Mouse (Mus musculus): ENCODE data around the gene Slc39a11. TPM values are rescaled to one million over a fixed set of nuclear protein-coding genes. Genes with fewer than 3 reads are reported as not detected.

Gene Slc39a11
- polyA plus RNA-seq, 1 experiment from 2014 or later = 20.4 TPM

GRCm38 (mm10) chr11:113253169-113253568 lies 396.7 kb downstream of the Slc39a11 start:
- Histone ChIP-seq H3K4me1 (peaks cover 40% of the 10 kb centered on the region), H3K27ac (replicated peaks) (0 out of 2 replicates have a peak overlapping the region, but pooled peaks have one; percentile 9), H3K36me3 (no peaks in the 10 kb centered on the region), H3K27me3 (ENCODE audit: low read depth, poor library complexity, severe bottlenecking) (peaks cover 35% of the 10 kb centered on the region), H3K4me3 (no peak overlapping the region), H3K9me3 (replicated peaks) (no peaks in the 10 kb centered on the region; the same call in 1 of the 2 replicates)
- no peak for DNase-seq (ENCODE audit: low spot score)
- WGBS = 92% methylated on average over 4 of the region's 4 CpGs

- no peak for DNase-seq (ENCODE audit: low spot score)
- 95% methylated on average over 7 of the region's 7 CpGs for WGBS
- H3K36me3 ChIP-seq = no peaks in the 10 kb centered on the region
- H3K27me3 ChIP-seq (ENCODE audit: low read depth, poor library complexity, severe bottlenecking) = peaks cover 27% of the 10 kb centered on the region
- no peaks in the 10 kb centered on the region; the same call in 1 of the 2 replicates for H3K9me3 ChIP-seq (replicated peaks)
- peaks cover 36% of the 10 kb centered on the region for H3K4me1 ChIP-seq
- H3K27ac ChIP-seq (replicated peaks) = no peak overlapping the region
- H3K4me3 ChIP-seq = no peak overlapping the region
Observed at GRCm38 (mm10) chr11:113251172-113251571, 398.7 kb downstream of the Slc39a11 start.

- Histone ChIP-seq H3K9me3 (replicated peaks) (no peaks in the 10 kb centered on the region; the same call in 1 of the 2 replicates), H3K4me3 (no peak overlapping the region), H3K27me3 (ENCODE audit: low read depth, poor library complexity, severe bottlenecking) (peaks cover 7% of the 10 kb centered on the region; the same call in 1 of the 2 replicates), H3K4me1 (peaks cover 21% of the 10 kb centered on the region), H3K36me3 (no peaks in the 10 kb centered on the region), H3K27ac (replicated peaks) (no peak overlapping the region)
- no peak for DNase-seq (ENCODE audit: low spot score)
- WGBS = 80% methylated on average over 9 of the region's 9 CpGs
Observed at GRCm38 (mm10) chr11:113246475-113246874, 403.4 kb downstream of the Slc39a11 start.

GRCm38 (mm10) chr11:113245666-113246065 lies 404.2 kb downstream of the Slc39a11 start:
- Histone ChIP-seq H3K9me3 (replicated peaks) (no peaks in the 10 kb centered on the region; the same call in 1 of the 2 replicates), H3K36me3 (no peaks in the 10 kb centered on the region), H3K27ac (replicated peaks) (peak overlapping the region; percentile 46), H3K4me3 (no peak overlapping the region), H3K27me3 (ENCODE audit: low read depth, poor library complexity, severe bottlenecking) (peaks cover 11% of the 10 kb centered on the region; the same call in 1 of the 2 replicates), H3K4me1 (peaks cover 21% of the 10 kb centered on the region)
- WGBS = 86% methylated on average over 10 of the region's 10 CpGs
- DNase-seq (ENCODE audit: low spot score) = no peak

- H3K27me3 ChIP-seq (ENCODE audit: low read depth, poor library complexity, severe bottlenecking) = peaks cover 28% of the 10 kb centered on the region
- WGBS = 93% methylated on average over 2 of the region's 2 CpGs
Observed at GRCm38 (mm10) chr11:113234432-113234831, 415.4 kb downstream of the Slc39a11 start.

GRCm38 (mm10) chr11:113232049-113232448 lies 417.8 kb downstream of the Slc39a11 start:
- peaks cover 51% of the 10 kb centered on the region for H3K27me3 ChIP-seq (ENCODE audit: low read depth, poor library complexity, severe bottlenecking)
- H3K4me3 ChIP-seq = no peak overlapping the region
- H3K4me1 ChIP-seq = peaks cover 28% of the 10 kb centered on the region
- H3K36me3 ChIP-seq = no peaks in the 10 kb centered on the region
- peak overlapping the region; percentile 38 for H3K27ac ChIP-seq (replicated peaks)
- no peak for DNase-seq (ENCODE audit: low spot score)
- H3K9me3 ChIP-seq (replicated peaks) = 0 out of 2 replicates have a peak, but pooled peaks cover 1% of the 10 kb centered on the region
- WGBS = 30% methylated on average over 6 of the region's 6 CpGs

More at GRCm38 (mm10) chr11:113234432-113234831, 415.4 kb downstream of the Slc39a11 start:
- H3K36me3 ChIP-seq = no peaks in the 10 kb centered on the region
- no peak overlapping the region for H3K4me3 ChIP-seq
- no peak for DNase-seq (ENCODE audit: low spot score)
- 0 out of 2 replicates have a peak, but pooled peaks cover 2% of the 10 kb centered on the region for H3K9me3 ChIP-seq (replicated peaks)
- no peak overlapping the region for H3K27ac ChIP-seq (replicated peaks)
- peaks cover 28% of the 10 kb centered on the region for H3K4me1 ChIP-seq

GRCm38 (mm10) chr11:113230410-113231132 lies 419.3 kb downstream of the Slc39a11 start:
- peaks cover 28% of the 10 kb centered on the region for H3K4me1 ChIP-seq
- WGBS = 69% methylated on average over 6 of the region's 6 CpGs
- H3K4me3 ChIP-seq = no peak overlapping the region
- H3K27ac ChIP-seq (replicated peaks) = no peak overlapping the region; the same call in 1 of the 2 replicates
- peak; percentile 34 for DNase-seq (ENCODE audit: low spot score)
- peaks cover 66% of the 10 kb centered on the region for H3K27me3 ChIP-seq (ENCODE audit: low read depth, poor library complexity, severe bottlenecking)
- no peaks in the 10 kb centered on the region for H3K36me3 ChIP-seq
- H3K9me3 ChIP-seq (replicated peaks) = no peaks in the 10 kb centered on the region

GRCm38 (mm10) chr11:113225748-113226147 lies 424.1 kb downstream of the Slc39a11 start:
- no peak overlapping the region for H3K4me3 ChIP-seq
- no peak for DNase-seq (ENCODE audit: low spot score)
- H3K27me3 ChIP-seq (ENCODE audit: low read depth, poor library complexity, severe bottlenecking) = peaks cover 92% of the 10 kb centered on the region
- H3K9me3 ChIP-seq (replicated peaks) = no peaks in the 10 kb centered on the region
- 72% methylated on average over 3 of the region's 3 CpGs for WGBS
- H3K4me1 ChIP-seq = peaks cover 22% of the 10 kb centered on the region
- H3K36me3 ChIP-seq = no peaks in the 10 kb centered on the region
- no peak overlapping the region for H3K27ac ChIP-seq (replicated peaks)

GRCm38 (mm10) chr11:113223756-113224323 lies 426.0 kb downstream of the Slc39a11 start:
- Histone ChIP-seq H3K27me3 (ENCODE audit: low read depth, poor library complexity, severe bottlenecking) (peaks cover 99% of the 10 kb centered on the region), H3K9me3 (replicated peaks) (no peaks in the 10 kb centered on the region; the same call in 1 of the 2 replicates), H3K36me3 (no peaks in the 10 kb centered on the region), H3K4me3 (no peak overlapping the region), H3K27ac (replicated peaks) (no peak overlapping the region), H3K4me1 (peaks cover 15% of the 10 kb centered on the region)
- WGBS = 80% methylated on average over 4 of the region's 4 CpGs
- DNase-seq (ENCODE audit: low spot score) = no peak

- no peak for DNase-seq (ENCODE audit: low spot score)
- Histone ChIP-seq H3K27me3 (ENCODE audit: low read depth, poor library complexity, severe bottlenecking) (peaks cover 100% of the 10 kb centered on the region), H3K9me3 (replicated peaks) (no peaks in the 10 kb centered on the region; the same call in 1 of the 2 replicates), H3K27ac (replicated peaks) (peak overlapping the region; percentile 55), H3K36me3 (no peaks in the 10 kb centered on the region), H3K4me3 (no peak overlapping the region), H3K4me1 (peaks cover 15% of the 10 kb centered on the region)
- 45% methylated on average over 18 of the region's 18 CpGs for WGBS
Observed at GRCm38 (mm10) chr11:113221267-113222195, 428.3 kb downstream of the Slc39a11 start.

- no peak for DNase-seq (ENCODE audit: low spot score)
- WGBS = 88% methylated on average over 2 of the region's 2 CpGs
- no peaks in the 10 kb centered on the region; the same call in 1 of the 2 replicates for H3K9me3 ChIP-seq (replicated peaks)
- H3K4me3 ChIP-seq = no peak overlapping the region
- H3K27ac ChIP-seq (replicated peaks) = 0 out of 2 replicates have a peak overlapping the region, but pooled peaks have one; percentile 55
- peaks cover 100% of the 10 kb centered on the region for H3K27me3 ChIP-seq (ENCODE audit: low read depth, poor library complexity, severe bottlenecking)
- peaks cover 15% of the 10 kb centered on the region for H3K4me1 ChIP-seq
- no peaks in the 10 kb centered on the region for H3K36me3 ChIP-seq
Observed at GRCm38 (mm10) chr11:113220649-113221048, 429.2 kb downstream of the Slc39a11 start.

GRCm38 (mm10) chr11:113214741-113215140 lies 435.1 kb downstream of the Slc39a11 start:
- Histone ChIP-seq H3K36me3 (no peaks in the 10 kb centered on the region), H3K4me3 (no peak overlapping the region), H3K27me3 (ENCODE audit: low read depth, poor library complexity, severe bottlenecking) (peaks cover 92% of the 10 kb centered on the region), H3K9me3 (replicated peaks) (peaks cover 9% of the 10 kb centered on the region; the same call in 1 of the 2 replicates), H3K27ac (replicated peaks) (no peak overlapping the region), H3K4me1 (peaks cover 14% of the 10 kb centered on the region)
- WGBS = 93% methylated on average over 7 of the region's 7 CpGs
- no peak for DNase-seq (ENCODE audit: low spot score)
